Mouse (Mus musculus): ENCODE data around the gene Arl15. TPM values are rescaled to one million over a fixed set of nuclear protein-coding genes. Genes with fewer than 3 reads are reported as not detected.

The Arl15 gene
- polyA plus RNA-seq, 1 experiment from 2014 or later = 19.7 TPM

- H3K4me3 ChIP-seq (replicated peaks; ENCODE audit: low read length) = no peak overlapping the region
- no peak overlapping the region for H3K27ac ChIP-seq (ENCODE audit: low read length)
- H3K4me2 ChIP-seq (ENCODE audit: low read length) = no peak overlapping the region
- H3K9me3 ChIP-seq (ENCODE audit: control insufficient read depth, low read length) = no peaks in the 10 kb centered on the region
- no peaks in the 10 kb centered on the region for H3K4me1 ChIP-seq (replicated peaks; ENCODE audit: control insufficient read depth, insufficient read depth, low read length)
- H3K9ac ChIP-seq (replicated peaks; ENCODE audit: low read depth, low read length) = no peak overlapping the region
- no peaks in the 10 kb centered on the region for H3K36me3 ChIP-seq (ENCODE audit: control insufficient read depth, insufficient read depth)
- H3K27me3 ChIP-seq (replicated peaks; ENCODE audit: control insufficient read depth, insufficient read depth, low read length) = no peaks in the 10 kb centered on the region
- 93% methylated on average over 7 of the region's 7 CpGs for WGBS
- no peak for ATAC-seq
Measured at GRCm38 (mm10) chr13:113940151-113940550, 145.8 kb downstream of the Arl15 start.

GRCm38 (mm10) chr13:113941943-113942342, 147.6 kb downstream of the Arl15 start:
- H3K27ac ChIP-seq (ENCODE audit: low read length) = no peak overlapping the region
- H3K36me3 ChIP-seq (ENCODE audit: control insufficient read depth, insufficient read depth) = no peaks in the 10 kb centered on the region
- H3K27me3 ChIP-seq (replicated peaks; ENCODE audit: control insufficient read depth, insufficient read depth, low read length) = no peaks in the 10 kb centered on the region
- H3K4me1 ChIP-seq (replicated peaks; ENCODE audit: control insufficient read depth, insufficient read depth, low read length) = no peaks in the 10 kb centered on the region
- H3K4me2 ChIP-seq (ENCODE audit: low read length) = no peak overlapping the region
- H3K9ac ChIP-seq (replicated peaks; ENCODE audit: low read depth, low read length) = no peak overlapping the region
- no peak overlapping the region for H3K4me3 ChIP-seq (replicated peaks; ENCODE audit: low read length)
- ATAC-seq = peak; percentile 52
- 46% methylated on average over 3 of the region's 3 CpGs for WGBS
- no peaks in the 10 kb centered on the region for H3K9me3 ChIP-seq (ENCODE audit: control insufficient read depth, low read length)

GRCm38 (mm10) chr13:113947546-113947945, 153.2 kb downstream of the Arl15 start:
- peak; percentile 61 for ATAC-seq
- H3K27ac ChIP-seq (ENCODE audit: low read length) = no peak overlapping the region
- H3K4me1 ChIP-seq (replicated peaks; ENCODE audit: control insufficient read depth, insufficient read depth, low read length) = peaks cover 7% of the 10 kb centered on the region

GRCm38 (mm10) chr13:113949708-113950107, 155.4 kb downstream of the Arl15 start:
- H3K4me1 ChIP-seq (replicated peaks; ENCODE audit: control insufficient read depth, insufficient read depth, low read length) = peaks cover 7% of the 10 kb centered on the region
- H3K27ac ChIP-seq (ENCODE audit: low read length) = no peak overlapping the region
- H3K4me3 ChIP-seq (replicated peaks; ENCODE audit: low read length) = no peak overlapping the region
- H3K9ac ChIP-seq (replicated peaks; ENCODE audit: low read depth, low read length) = no peak overlapping the region
- no peaks in the 10 kb centered on the region for H3K36me3 ChIP-seq (ENCODE audit: control insufficient read depth, insufficient read depth)
- WGBS = 76% methylated on average over 5 of the region's 5 CpGs
- H3K4me2 ChIP-seq (ENCODE audit: low read length) = no peak overlapping the region
- no peak for ATAC-seq
- H3K27me3 ChIP-seq (replicated peaks; ENCODE audit: control insufficient read depth, insufficient read depth, low read length) = no peaks in the 10 kb centered on the region
- H3K9me3 ChIP-seq (ENCODE audit: control insufficient read depth, low read length) = no peaks in the 10 kb centered on the region

More at GRCm38 (mm10) chr13:113947546-113947945, 153.2 kb downstream of the Arl15 start:
- WGBS = 23% methylated on average over 4 of the region's 4 CpGs
- no peaks in the 10 kb centered on the region for H3K9me3 ChIP-seq (ENCODE audit: control insufficient read depth, low read length)
- H3K27me3 ChIP-seq (replicated peaks; ENCODE audit: control insufficient read depth, insufficient read depth, low read length) = no peaks in the 10 kb centered on the region
- no peak overlapping the region for H3K4me3 ChIP-seq (replicated peaks; ENCODE audit: low read length)
- H3K36me3 ChIP-seq (ENCODE audit: control insufficient read depth, insufficient read depth) = no peaks in the 10 kb centered on the region
- no peak overlapping the region for H3K9ac ChIP-seq (replicated peaks; ENCODE audit: low read depth, low read length)
- no peak overlapping the region for H3K4me2 ChIP-seq (ENCODE audit: low read length)

- no peak overlapping the region for H3K4me2 ChIP-seq (ENCODE audit: low read length)
- no peak overlapping the region for H3K9ac ChIP-seq (replicated peaks; ENCODE audit: low read depth, low read length)
- no peak overlapping the region for H3K27ac ChIP-seq (ENCODE audit: low read length)
- H3K9me3 ChIP-seq (ENCODE audit: control insufficient read depth, low read length) = no peaks in the 10 kb centered on the region
- H3K4me1 ChIP-seq (replicated peaks; ENCODE audit: control insufficient read depth, insufficient read depth, low read length) = peaks cover 7% of the 10 kb centered on the region
- WGBS = 89% methylated on average over 6 of the region's 6 CpGs
- H3K27me3 ChIP-seq (replicated peaks; ENCODE audit: control insufficient read depth, insufficient read depth, low read length) = no peaks in the 10 kb centered on the region
- ATAC-seq = no peak
- no peak overlapping the region for H3K4me3 ChIP-seq (replicated peaks; ENCODE audit: low read length)
- H3K36me3 ChIP-seq (ENCODE audit: control insufficient read depth, insufficient read depth) = no peaks in the 10 kb centered on the region
Measured at GRCm38 (mm10) chr13:113950131-113950530, 155.8 kb downstream of the Arl15 start.

GRCm38 (mm10) chr13:113957438-113957837, 163.1 kb downstream of the Arl15 start:
- Histone ChIP-seq H3K4me3 (replicated peaks; ENCODE audit: low read length) (no peak overlapping the region), H3K36me3 (ENCODE audit: control insufficient read depth, insufficient read depth) (no peaks in the 10 kb centered on the region), H3K9ac (replicated peaks; ENCODE audit: low read depth, low read length) (no peak overlapping the region), H3K4me1 (replicated peaks; ENCODE audit: control insufficient read depth, insufficient read depth, low read length) (no peaks in the 10 kb centered on the region), H3K27ac (ENCODE audit: low read length) (no peak overlapping the region), H3K9me3 (ENCODE audit: control insufficient read depth, low read length) (no peaks in the 10 kb centered on the region), H3K27me3 (replicated peaks; ENCODE audit: control insufficient read depth, insufficient read depth, low read length) (no peaks in the 10 kb centered on the region), H3K4me2 (ENCODE audit: low read length) (no peak overlapping the region)
- no peak for ATAC-seq
- 85% methylated on average over 4 of the region's 4 CpGs for WGBS

- Histone ChIP-seq H3K27me3 (replicated peaks; ENCODE audit: control insufficient read depth, insufficient read depth, low read length) (no peaks in the 10 kb centered on the region), H3K4me2 (ENCODE audit: low read length) (no peak overlapping the region), H3K4me3 (replicated peaks; ENCODE audit: low read length) (no peak overlapping the region), H3K9ac (replicated peaks; ENCODE audit: low read depth, low read length) (no peak overlapping the region), H3K27ac (ENCODE audit: low read length) (no peak overlapping the region), H3K4me1 (replicated peaks; ENCODE audit: control insufficient read depth, insufficient read depth, low read length) (no peaks in the 10 kb centered on the region), H3K9me3 (ENCODE audit: control insufficient read depth, low read length) (no peaks in the 10 kb centered on the region), H3K36me3 (ENCODE audit: control insufficient read depth, insufficient read depth) (no peaks in the 10 kb centered on the region; the same call in 1 of the 2 replicates)
- 85% methylated on average over 9 of the region's 9 CpGs for WGBS
- no peak for ATAC-seq
Measured at GRCm38 (mm10) chr13:113964945-113965344, 170.6 kb downstream of the Arl15 start.

- H3K9ac ChIP-seq (replicated peaks; ENCODE audit: low read depth, low read length) = no peak overlapping the region
- no peaks in the 10 kb centered on the region for H3K27me3 ChIP-seq (replicated peaks; ENCODE audit: control insufficient read depth, insufficient read depth, low read length)
- ATAC-seq = peak; percentile 45; the same call in 1 of the 2 replicates
- 53% methylated on average over 5 of the region's 5 CpGs for WGBS
- peaks cover 2% of the 10 kb centered on the region; the same call in 1 of the 2 replicates for H3K4me1 ChIP-seq (replicated peaks; ENCODE audit: control insufficient read depth, insufficient read depth, low read length)
- no peak overlapping the region for H3K4me2 ChIP-seq (ENCODE audit: low read length)
- H3K4me3 ChIP-seq (replicated peaks; ENCODE audit: low read length) = no peak overlapping the region
- no peaks in the 10 kb centered on the region for H3K9me3 ChIP-seq (ENCODE audit: control insufficient read depth, low read length)
- no peaks in the 10 kb centered on the region for H3K36me3 ChIP-seq (ENCODE audit: control insufficient read depth, insufficient read depth)
- H3K27ac ChIP-seq (ENCODE audit: low read length) = no peak overlapping the region
Measured at GRCm38 (mm10) chr13:113970706-113971105, 176.4 kb downstream of the Arl15 start.

GRCm38 (mm10) chr13:113972401-113972800, 178.1 kb downstream of the Arl15 start:
- Histone ChIP-seq H3K4me2 (ENCODE audit: low read length) (no peak overlapping the region), H3K36me3 (ENCODE audit: control insufficient read depth, insufficient read depth) (no peaks in the 10 kb centered on the region), H3K27ac (ENCODE audit: low read length) (no peak overlapping the region), H3K4me1 (replicated peaks; ENCODE audit: control insufficient read depth, insufficient read depth, low read length) (peaks cover 3% of the 10 kb centered on the region; the same call in 1 of the 2 replicates), H3K27me3 (replicated peaks; ENCODE audit: control insufficient read depth, insufficient read depth, low read length) (no peaks in the 10 kb centered on the region), H3K9ac (replicated peaks; ENCODE audit: low read depth, low read length) (no peak overlapping the region), H3K4me3 (replicated peaks; ENCODE audit: low read length) (no peak overlapping the region), H3K9me3 (ENCODE audit: control insufficient read depth, low read length) (no peaks in the 10 kb centered on the region)
- no peak for ATAC-seq
- WGBS = 94% methylated on average over 7 of the region's 7 CpGs

GRCm38 (mm10) chr13:113974866-113975265, 180.6 kb downstream of the Arl15 start:
- WGBS = 49% methylated on average over 1 of the region's 1 CpGs

More at GRCm38 (mm10) chr13:113974866-113975265, 180.6 kb downstream of the Arl15 start:
- Histone ChIP-seq H3K4me2 (ENCODE audit: low read length) (no peak overlapping the region), H3K4me3 (replicated peaks; ENCODE audit: low read length) (no peak overlapping the region), H3K9ac (replicated peaks; ENCODE audit: low read depth, low read length) (no peak overlapping the region), H3K27ac (ENCODE audit: low read length) (no peak overlapping the region), H3K36me3 (ENCODE audit: control insufficient read depth, insufficient read depth) (no peaks in the 10 kb centered on the region), H3K4me1 (replicated peaks; ENCODE audit: control insufficient read depth, insufficient read depth, low read length) (peaks cover 3% of the 10 kb centered on the region; the same call in 1 of the 2 replicates), H3K27me3 (replicated peaks; ENCODE audit: control insufficient read depth, insufficient read depth, low read length) (no peaks in the 10 kb centered on the region), H3K9me3 (ENCODE audit: control insufficient read depth, low read length) (no peaks in the 10 kb centered on the region)
- ATAC-seq = no peak
